ENCODE assay signal across 11 mouse cellular contexts in genomic region chr12:80821312-80822007, GRCm38 (mm10). TPM values are rescaled to one million over a fixed set of nuclear protein-coding genes. Genes with fewer than 3 reads are reported as not detected.
DNase-seq lines count a peak whose midpoint lies in the region; ATAC-seq and TF ChIP-seq lines count a peak whose summit lies in the region.
"Had no signal": no experiment of that assay in that cellular context is flagged by ENCODE, and none has a peak within 500 bp of the region (broad histone marks: within the 10 kb centered on the region; RNA-seq: fewer than 3 reads in every experiment).

No protein-coding gene starts in this region.

- H3K4me3 ChIP-seq in gastrocnemius, adult 2 months: peak overlapping the region; percentile 24
- H3K4me3 ChIP-seq in layer of hippocampus, adult 2 months: no peak overlapping the region
- H3K4me3 ChIP-seq in brown adipose tissue, adult 24 weeks (ENCODE audit: insufficient read depth, low read depth, low read length): no peak overlapping the region
- no peak overlapping the region for H3K4me3 ChIP-seq in lung, postnatal 0 days (ENCODE audit: low read depth, low read length)
- H3K4me3 ChIP-seq: midbrain, embryonic 10.5 days had no signal

- ATAC-seq in lung, postnatal 0 days: peak; percentile 59
- no peak for ATAC-seq in granulocyte monocyte progenitor cell, adult 5-6 weeks (replicated peaks; ENCODE audit: poor library complexity, severe bottlenecking)
- ATAC-seq: forebrain, embryonic 14.5 days; inflammation-experienced regulatory T-cells, adult 6 months had no signal

- H3K9ac ChIP-seq in lung, postnatal 0 days (replicated peaks; ENCODE audit: low read depth): 0 out of 2 replicates have a peak overlapping the region, but pooled peaks have one; percentile 0

- peaks cover 27% of the 10 kb centered on the region for H3K4me1 ChIP-seq in brown adipose tissue, adult 24 weeks (ENCODE audit: control insufficient read depth, insufficient read depth, insufficient read length, low read length)
- H3K4me1 ChIP-seq in lung, postnatal 0 days (ENCODE audit: insufficient read depth, low read depth, low read length): peaks cover 59% of the 10 kb centered on the region

- TF ChIP-seq EP300 in lung, postnatal 0 days (IDR thresholded peaks at IDR 0.05): peak; percentile 92

- TF ChIP-seq CTCF in gastrocnemius, adult 2 months (IDR thresholded peaks at IDR 0.05): no peak
- TF ChIP-seq CTCF in layer of hippocampus, adult 2 months (conservative IDR thresholded peaks at IDR 0.05): no peak
- TF ChIP-seq CTCF in lung, postnatal 0 days (IDR thresholded peaks at IDR 0.05): no peak

- WGBS in lung, postnatal 0 days: 51% methylated on average over 4 of the region's 4 CpGs

- peak; percentile 61 for DNase-seq in gastrocnemius, adult 2 months
- DNase-seq in gastrocnemius, postnatal 25 days: no peak
- no peak for DNase-seq in layer of hippocampus, adult 2 months (ENCODE audit: low spot score in 2 of 2)
- no peak for DNase-seq in layer of hippocampus, adult 18-20 months (ENCODE audit: low spot score in 2 of 2)
- peak; percentile 54 for DNase-seq in lung, postnatal 0 days (ENCODE audit: low spot score)
- no peak for DNase-seq in thymus, postnatal 14 days

- no peak overlapping the region for H3K4me2 ChIP-seq in lung, postnatal 0 days (replicated peaks; ENCODE audit: low read depth, low read length)

- no peaks in the 10 kb centered on the region for H3K9me3 ChIP-seq in lung, postnatal 0 days (ENCODE audit: low read length)
- H3K9me3 ChIP-seq: midbrain, embryonic 10.5 days had no signal

- no peaks in the 10 kb centered on the region for H3K27me3 ChIP-seq in lung, postnatal 0 days (replicated peaks; ENCODE audit: insufficient read depth, low read length)

- peak overlapping the region; percentile 78 for H3K27ac ChIP-seq in gastrocnemius, adult 2 months
- H3K27ac ChIP-seq in layer of hippocampus, adult 2 months: peak overlapping the region; percentile 85
- H3K27ac ChIP-seq in brown adipose tissue, adult 24 weeks (replicated peaks; ENCODE audit: low read depth, low read length): peak overlapping the region; percentile 64; the same call in 1 of the 2 replicates
- H3K27ac ChIP-seq in lung, postnatal 0 days (ENCODE audit: low read length): peak overlapping the region; percentile 78
- H3K27ac ChIP-seq: midbrain, embryonic 10.5 days had no signal

- intact Hi-C loops in gastrocnemius, adult 2 months (cut with DNase I): no loop called here

- no peaks in the 10 kb centered on the region for H3K36me3 ChIP-seq in lung, postnatal 0 days (ENCODE audit: insufficient read depth, low read length)
- H3K36me3 ChIP-seq: midbrain, embryonic 10.5 days had no signal

RNA-seq across cellular contexts. Expression of gene Susd6, which starts 31.1 kb away (rescaled TPM):
- 10 to 100 TPM; 37.7 to 41.1 TPM for total RNA-seq in gastrocnemius, adult 2 months (2021)
- total RNA-seq in gastrocnemius, postnatal 25 days (2021): 10 to 100 TPM; 26.7 to 28.1 TPM
- total RNA-seq in layer of hippocampus, adult 2 months (2021): 10 to 100 TPM; 71.6 to 72.1 TPM
- 10 to 100 TPM; 64.0 to 76.3 TPM for total RNA-seq in layer of hippocampus, adult 18-20 months (2021)
- 12.1 and 13.8 TPM in 2 replicates for polyA plus RNA-seq in brown adipose tissue, adult 24 weeks (2012; ENCODE audit: insufficient read depth, insufficient read length, missing spikeins)
- polyA plus RNA-seq in lung, postnatal 0 days (2015; fragmentation: Nextera tagmentation; extraction: Ambion mirVana): 26.5 and 34.9 TPM in 2 replicates
- 21.7 and 22.0 TPM in 2 replicates for total RNA-seq in granulocyte monocyte progenitor cell, adult 5-6 weeks (2014; fragmentation: Nextera tagmentation)
- total RNA-seq in granulocyte monocyte progenitor cell, adult 5-6 weeks (2017): 14.0 and 16.4 TPM in 2 replicates

Comparison
In these comparisons a context has a peak if more than half of its experiments do, and no peak if none do; other contexts are left out.
1. DNase-seq: peak in gastrocnemius, adult 2 months (single experiment) and lung, postnatal 0 days (single experiment); none in gastrocnemius, postnatal 25 days (single experiment), layer of hippocampus, adult 2 months (0 of 2), layer of hippocampus, adult 18-20 months (0 of 2) and thymus, postnatal 14 days (single experiment).
2. Peak in every context shown above with its lines, with median percentiles within 50 percentile points of each other: H3K27ac ChIP-seq.